Mouse (Mus musculus): ENCODE results near the gene Naaladl2. TPM values are rescaled to one million over a fixed set of nuclear protein-coding genes. Genes with fewer than 3 reads are reported as not detected.

The Naaladl2 gene
- 0.21 TPM for polyA plus RNA-seq (2015; fragmentation: Illumina TruSeq; extraction: RNeasy Lipid Tissue Mini Kit (QIAGEN cat#74804); ENCODE audit: insufficient read depth, low replicate concordance)

GRCm38 (mm10) chr3:25143555-25144311 is at the start of gene Naaladl2:
Naaladl2 (minus strand) TSS chr3:25144261.

